ENCODE assay signal across 14 mouse cellular contexts in genomic region chr9:23433238-23433637, GRCm38 (mm10).
"Had no signal": no experiment of that assay in that cellular context is flagged by ENCODE, and none has a peak within 500 bp of the region (broad histone marks: within the 10 kb centered on the region; RNA-seq: fewer than 3 reads in every experiment).

No protein-coding gene starts in this region.

- DNase-seq: gastrocnemius, postnatal 25 days; heart, postnatal 10 days; heart, postnatal 4 days; kidney, adult 11 months; kidney, adult 2 months; kidney, adult 9 months; kidney, postnatal 14 days; kidney, postnatal 36 days; layer of hippocampus, adult 9-11 months; layer of hippocampus, postnatal 36 days; liver; liver, embryonic 13.5 days had no signal

- ATAC-seq: hindbrain, postnatal 0 days; intestine, embryonic 16.5 days had no signal
